Mouse (Mus musculus): ENCODE results near the gene Foxp3.

Gene Foxp3

GRCm38 (mm10) chrX:7604879-7605574 lies 31.6 kb downstream of the Foxp3 start, which contains the start of gene Ccdc22:
Gene Ccdc22, minus strand, starts transcription at chrX:7605517.
- ChIA-PET POLR2A (interaction anchor here in 1 of 4 experiments (0.6 to 1.0 kb wide), 5 partner anchors 9 to 470 kb away, joined by 3 to 5 read pairs (median 3); partner anchors contain the start of genes Gpkow, Ppp1r3f and Suv39h1), CTCF (interaction anchor here in 1 of 4 experiments (0.6 kb wide), 1 partner anchor 35 kb away, joined by 8 read pairs; no protein-coding TSS in a partner anchor)

GRCm38 (mm10) chrX:7605575-7605941 lies 32.1 kb downstream of the Foxp3 start:
- POLR2A ChIA-PET, result interaction anchor here in 1 of 4 experiments (0.6 to 1.0 kb wide), 5 partner anchors 10 to 469 kb away, joined by 3 to 5 read pairs (median 3); partner anchors contain the start of genes Gpkow, Ppp1r3f and Suv39h1
- CTCF ChIA-PET, result no interaction called here

GRCm38 (mm10) chrX:7606783-7607182 lies 33.3 kb downstream of the Foxp3 start, which contains the start of gene Cacna1f:
Gene Cacna1f, plus strand, starts transcription at chrX:7607083.
- CTCF ChIA-PET, result no interaction called here
- POLR2A ChIA-PET, result interaction anchor here in 1 of 4 experiments (1.1 kb wide), 1 partner anchor 117 kb away, joined by 3 read pairs; no protein-coding TSS in a partner anchor

- POLR2A ChIA-PET, result no interaction called here
Observed at GRCm38 (mm10) chrX:7610035-7610434, 36.6 kb downstream of the Foxp3 start.

GRCm38 (mm10) chrX:7610536-7611258 lies 37.3 kb downstream of the Foxp3 start:
- ChIA-PET POLR2A (no interaction called here), CTCF (no interaction called here)

More at GRCm38 (mm10) chrX:7610035-7610434, 36.6 kb downstream of the Foxp3 start:
- CTCF ChIA-PET, result no interaction called here

- CTCF ChIA-PET, result interaction anchor here in 1 of 4 experiments (0.6 kb wide), 1 partner anchor 517 kb away, joined by 3 read pairs; no protein-coding TSS in a partner anchor
- POLR2A ChIA-PET, result no interaction called here
Observed at GRCm38 (mm10) chrX:7617889-7618551, 44.6 kb downstream of the Foxp3 start.

GRCm38 (mm10) chrX:7632560-7632959 lies 59.1 kb downstream of the Foxp3 start:
- CTCF ChIA-PET, result no interaction called here
- POLR2A ChIA-PET, result interaction anchor here in 1 of 4 experiments (0.5 kb wide), 1 partner anchor 36 kb away, joined by 3 read pairs; no protein-coding TSS in a partner anchor

- POLR2A ChIA-PET, result no interaction called here
- CTCF ChIA-PET, result interaction anchor here in 1 of 4 experiments (1.1 kb wide), 1 partner anchor 10 kb away, joined by 3 read pairs; no protein-coding TSS in a partner anchor
Observed at GRCm38 (mm10) chrX:7635101-7635500, 61.7 kb downstream of the Foxp3 start.

GRCm38 (mm10) chrX:7638401-7639091 lies 65.1 kb downstream of the Foxp3 start, which contains the start of gene Syp:
Gene Syp, plus strand, starts transcription at chrX:7638471.
- CTCF ChIA-PET, result no interaction called here
- POLR2A ChIA-PET, result interaction anchor here in 3 of 4 experiments (0.6 to 0.8 kb wide), 4 partner anchors 27 to 284 kb away, joined by 3 read pairs; no protein-coding TSS in a partner anchor

GRCm38 (mm10) chrX:7639536-7640325 lies 66.3 kb downstream of the Foxp3 start:
- ChIA-PET POLR2A (no interaction called here), CTCF (interaction anchor here in 1 of 4 experiments (0.7 kb wide), 1 partner anchor 35 kb away, joined by 8 read pairs; no protein-coding TSS in a partner anchor)

- ChIA-PET CTCF (interaction anchor here in 2 of 4 experiments (0.6 to 0.7 kb wide), 2 partner anchors 18 to 318 kb away, joined by 3 read pairs; no protein-coding TSS in a partner anchor), POLR2A (interaction anchor here in 2 of 4 experiments (0.6 to 0.9 kb wide), 3 partner anchors 189 to 313 kb away, joined by 3 read pairs; no protein-coding TSS in a partner anchor)
Observed at GRCm38 (mm10) chrX:7640785-7641184, 67.3 kb downstream of the Foxp3 start.
